Mouse (Mus musculus): ENCODE measurements around the gene Smim23. TPM values are rescaled to one million over a fixed set of nuclear protein-coding genes. Genes with fewer than 3 reads are reported as not detected.

The Smim23 gene
- polyA plus RNA-seq (2012; rRNA removed) = not detected in 2 replicates

GRCm38 (mm10) chr11:32824505-32824904 lies at the start of gene Smim23:
Smim23 (minus strand) TSS chr11:32824605.
- Histone ChIP-seq H3K4me3 (ENCODE audit: insufficient read depth, low read length) (no peak within 1 kb of the TSS), H3K27ac (ENCODE audit: insufficient read depth, low read length) (no peak within 1 kb of the TSS), H3K4me1 (ENCODE audit: control insufficient read depth, insufficient read depth, low read length) (no peaks in the 10 kb centered on the region)
- TF ChIP-seq POLR2A (IDR thresholded peaks at IDR 0.05; ENCODE audit: extremely low read depth, insufficient read depth, low read length) (no peak), CTCF (IDR thresholded peaks at IDR 0.05; ENCODE audit: extremely low read depth, insufficient read depth, low read length) (no peak)

DNA sequence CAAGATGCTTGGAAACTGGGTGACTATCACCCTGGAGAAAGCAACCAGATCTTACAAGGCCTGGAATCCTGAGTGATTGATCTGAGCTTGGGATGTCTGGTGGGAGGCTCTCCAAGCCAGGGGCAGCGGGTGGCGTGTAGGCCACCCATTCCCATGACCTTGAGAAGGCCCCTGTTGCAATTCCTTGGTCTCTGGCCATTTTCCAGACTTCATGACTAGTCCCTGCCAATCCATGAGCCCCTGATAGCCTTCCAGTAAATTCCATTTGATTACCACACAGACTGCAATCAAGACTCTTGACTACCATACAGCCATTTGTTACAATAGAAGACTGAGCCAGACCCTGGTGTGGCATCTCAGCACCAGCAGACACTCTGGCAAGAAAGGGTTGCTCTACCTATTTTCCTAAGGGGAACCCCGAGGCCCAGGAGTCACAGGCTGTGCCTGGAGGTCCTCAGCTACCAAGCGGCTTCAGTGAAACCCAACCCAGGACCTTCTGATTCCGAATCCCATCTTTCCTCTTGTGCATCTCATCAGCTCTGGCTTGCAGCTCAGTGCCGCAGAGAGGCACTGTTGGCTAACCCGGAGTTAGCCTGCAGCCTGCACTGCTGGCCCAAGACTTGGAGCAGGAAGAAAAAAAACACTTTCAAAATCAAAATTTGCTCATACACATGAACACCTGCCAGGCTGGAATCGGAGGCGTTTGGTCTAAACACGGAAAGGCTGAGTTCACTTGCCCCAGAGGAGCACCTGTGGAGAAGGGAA lies 44.4 kb upstream of the Smim23 start:
- H3K4me3 ChIP-seq (ENCODE audit: insufficient read depth, low read length) = no peak overlapping the region
- H3K27ac ChIP-seq (ENCODE audit: insufficient read depth, low read length) = no peak overlapping the region
- no peaks in the 10 kb centered on the region for H3K4me1 ChIP-seq (ENCODE audit: control insufficient read depth, insufficient read depth, low read length)
- TF ChIP-seq POLR2A (IDR thresholded peaks at IDR 0.05; ENCODE audit: extremely low read depth, insufficient read depth, low read length) = no peak
- 0 out of 2 replicates have a peak, but pooled peaks have one; percentile 16 for TF ChIP-seq CTCF (IDR thresholded peaks at IDR 0.05; ENCODE audit: extremely low read depth, insufficient read depth, low read length)

GRCm38 (mm10) chr11:32864615-32865014 lies 40.2 kb upstream of the Smim23 start:
- no peak overlapping the region for H3K27ac ChIP-seq (ENCODE audit: insufficient read depth, low read length)
- no peak for TF ChIP-seq POLR2A (IDR thresholded peaks at IDR 0.05; ENCODE audit: extremely low read depth, insufficient read depth, low read length)
- TF ChIP-seq CTCF (IDR thresholded peaks at IDR 0.05; ENCODE audit: extremely low read depth, insufficient read depth, low read length) = no peak
- no peaks in the 10 kb centered on the region for H3K4me1 ChIP-seq (ENCODE audit: control insufficient read depth, insufficient read depth, low read length)
- no peak overlapping the region for H3K4me3 ChIP-seq (ENCODE audit: insufficient read depth, low read length)

DNA sequence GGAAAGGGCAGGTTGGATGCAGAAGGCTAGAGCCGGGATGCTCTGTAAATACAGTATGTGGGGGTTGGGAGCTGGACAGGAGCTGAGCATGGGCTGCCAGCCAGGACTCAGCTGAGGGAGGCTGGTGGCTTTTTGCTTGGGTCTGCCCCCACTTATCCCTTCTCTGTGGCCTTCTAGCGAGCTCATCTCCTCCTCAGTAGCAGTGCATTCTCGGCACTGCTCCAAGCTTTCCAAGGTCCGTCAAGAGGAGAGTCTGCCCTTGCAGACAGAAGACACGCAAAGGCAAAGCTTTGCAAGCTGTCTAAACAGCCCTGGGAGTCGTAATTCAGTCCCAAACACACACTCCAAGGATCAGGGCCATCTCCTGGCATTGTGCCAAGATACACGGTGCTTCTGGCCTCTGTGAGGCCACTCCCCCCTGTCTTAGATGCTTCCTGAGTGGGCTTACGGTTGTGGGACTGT lies 33.0 kb upstream of the Smim23 start:
- Histone ChIP-seq H3K4me1 (ENCODE audit: control insufficient read depth, insufficient read depth, low read length) (no peaks in the 10 kb centered on the region), H3K4me3 (ENCODE audit: insufficient read depth, low read length) (no peak overlapping the region), H3K27ac (ENCODE audit: insufficient read depth, low read length) (no peak overlapping the region)
- TF ChIP-seq CTCF (IDR thresholded peaks at IDR 0.05; ENCODE audit: extremely low read depth, insufficient read depth, low read length) (no peak), POLR2A (IDR thresholded peaks at IDR 0.05; ENCODE audit: extremely low read depth, insufficient read depth, low read length) (no peak)

GRCm38 (mm10) chr11:32846682-32847222 lies 22.3 kb upstream of the Smim23 start:
- Histone ChIP-seq H3K4me1 (ENCODE audit: control insufficient read depth, insufficient read depth, low read length) (no peaks in the 10 kb centered on the region), H3K27ac (ENCODE audit: insufficient read depth, low read length) (no peak overlapping the region), H3K4me3 (ENCODE audit: insufficient read depth, low read length) (no peak overlapping the region)
- TF ChIP-seq CTCF (IDR thresholded peaks at IDR 0.05; ENCODE audit: extremely low read depth, insufficient read depth, low read length) (no peak), POLR2A (IDR thresholded peaks at IDR 0.05; ENCODE audit: extremely low read depth, insufficient read depth, low read length) (no peak)

DNA sequence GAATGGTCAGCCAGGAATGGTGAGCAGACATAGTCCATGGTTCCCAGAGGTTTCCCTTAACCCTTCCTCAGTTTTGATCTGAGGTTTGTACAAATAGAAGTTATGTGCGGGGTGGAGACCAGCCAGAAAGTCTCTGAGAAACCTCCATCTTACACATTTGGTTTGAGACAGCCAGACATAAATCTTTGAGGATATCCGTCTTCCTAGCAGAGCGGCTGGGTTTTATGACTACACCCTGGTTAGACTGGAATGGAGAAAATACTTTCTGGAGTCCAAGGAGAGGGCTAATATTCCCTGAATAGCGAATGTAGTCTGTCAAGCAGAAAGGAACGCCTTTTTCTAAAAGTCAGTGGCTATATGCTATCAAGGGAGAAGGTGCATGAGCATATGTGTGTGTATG lies 16.8 kb upstream of the Smim23 start:
- H3K4me1 ChIP-seq (ENCODE audit: control insufficient read depth, insufficient read depth, low read length) = no peaks in the 10 kb centered on the region
- H3K4me3 ChIP-seq (ENCODE audit: insufficient read depth, low read length) = no peak overlapping the region
- no peak for TF ChIP-seq POLR2A (IDR thresholded peaks at IDR 0.05; ENCODE audit: extremely low read depth, insufficient read depth, low read length)
- H3K27ac ChIP-seq (ENCODE audit: insufficient read depth, low read length) = no peak overlapping the region

DNA sequence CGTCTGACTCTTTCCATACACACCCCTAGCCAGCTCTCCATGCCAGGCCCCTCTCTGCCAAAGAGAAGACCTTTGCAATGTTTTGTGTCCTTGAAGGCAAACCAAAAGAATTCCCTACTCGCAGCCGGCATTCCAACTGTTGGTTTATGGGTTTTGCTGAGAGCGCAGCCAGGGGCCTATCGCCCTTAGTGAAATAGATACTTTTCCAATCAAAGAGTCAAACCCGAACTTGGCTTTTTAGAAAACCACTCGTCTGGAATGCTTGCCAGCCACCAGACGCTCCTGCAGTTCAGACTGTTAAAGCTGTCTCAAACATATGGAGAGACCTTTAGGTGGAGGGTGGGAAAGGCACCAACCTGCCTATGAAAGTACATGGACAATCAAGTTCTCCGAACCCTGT lies 15.9 kb upstream of the Smim23 start:
- Histone ChIP-seq H3K4me1 (ENCODE audit: control insufficient read depth, insufficient read depth, low read length) (no peaks in the 10 kb centered on the region), H3K27ac (ENCODE audit: insufficient read depth, low read length) (no peak overlapping the region), H3K4me3 (ENCODE audit: insufficient read depth, low read length) (no peak overlapping the region)
- TF ChIP-seq POLR2A (IDR thresholded peaks at IDR 0.05; ENCODE audit: extremely low read depth, insufficient read depth, low read length) (no peak), CTCF (IDR thresholded peaks at IDR 0.05; ENCODE audit: extremely low read depth, insufficient read depth, low read length) (no peak)

- H3K4me1 ChIP-seq (ENCODE audit: control insufficient read depth, insufficient read depth, low read length) = no peaks in the 10 kb centered on the region
- H3K27ac ChIP-seq (ENCODE audit: insufficient read depth, low read length) = no peak overlapping the region
- TF ChIP-seq POLR2A (IDR thresholded peaks at IDR 0.05; ENCODE audit: extremely low read depth, insufficient read depth, low read length) (no peak), CTCF (IDR thresholded peaks at IDR 0.05; ENCODE audit: extremely low read depth, insufficient read depth, low read length) (no peak)
Measured at GRCm38 (mm10) chr11:32835022-32835421, 10.6 kb upstream of the Smim23 start.

GRCm38 (mm10) chr11:32834367-32834918 lies 10.0 kb upstream of the Smim23 start:
- no peak overlapping the region for H3K27ac ChIP-seq (ENCODE audit: insufficient read depth, low read length)
- no peak overlapping the region for H3K4me3 ChIP-seq (ENCODE audit: insufficient read depth, low read length)
- H3K4me1 ChIP-seq (ENCODE audit: control insufficient read depth, insufficient read depth, low read length) = no peaks in the 10 kb centered on the region
- no peak for TF ChIP-seq CTCF (IDR thresholded peaks at IDR 0.05; ENCODE audit: extremely low read depth, insufficient read depth, low read length)
- no peak for TF ChIP-seq POLR2A (IDR thresholded peaks at IDR 0.05; ENCODE audit: extremely low read depth, insufficient read depth, low read length)

More at GRCm38 (mm10) chr11:32835022-32835421, 10.6 kb upstream of the Smim23 start:
- H3K4me3 ChIP-seq (ENCODE audit: insufficient read depth, low read length) = no peak overlapping the region

DNA sequence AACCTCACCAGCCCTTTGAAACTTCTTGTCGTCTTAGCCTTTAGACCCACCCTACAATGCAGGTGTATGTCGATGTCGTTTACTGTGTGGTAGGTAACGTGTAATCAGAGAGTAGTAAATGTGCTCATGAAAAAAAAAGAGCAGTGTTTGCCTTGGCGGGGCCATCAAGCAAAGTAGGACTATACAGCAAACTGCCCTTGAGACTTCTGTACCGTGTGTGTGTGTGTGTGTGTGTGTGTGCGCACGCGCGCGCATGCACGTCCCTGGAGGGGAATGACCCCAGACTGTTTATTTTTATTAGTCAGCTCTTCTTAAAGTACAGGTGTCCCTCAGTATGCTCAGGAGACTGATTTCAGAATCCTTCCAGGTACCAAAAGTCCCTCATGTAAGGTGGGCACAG lies 6.8 kb downstream of the Smim23 start:
- TF ChIP-seq POLR2A (IDR thresholded peaks at IDR 0.05; ENCODE audit: extremely low read depth, insufficient read depth, low read length) = no peak
- no peak for TF ChIP-seq CTCF (IDR thresholded peaks at IDR 0.05; ENCODE audit: extremely low read depth, insufficient read depth, low read length)
- Histone ChIP-seq H3K27ac (ENCODE audit: insufficient read depth, low read length) (no peak overlapping the region), H3K4me1 (ENCODE audit: control insufficient read depth, insufficient read depth, low read length) (no peaks in the 10 kb centered on the region), H3K4me3 (ENCODE audit: insufficient read depth, low read length) (no peak overlapping the region)
